Mouse (Mus musculus): ENCODE data around the gene Klrb1f. TPM values are rescaled to one million over a fixed set of nuclear protein-coding genes. Genes with fewer than 3 reads are reported as not detected.

Klrb1f gene
- polyA plus RNA-seq, 1 experiment from 2014 or later, result 0.70 TPM

GRCm38 (mm10) chr6:129036890-129037463 is 8.7 kb upstream of the Klrb1f start:
- H3K9me3 ChIP-seq (ENCODE audit: control insufficient read depth, low read length), result no peaks in the 10 kb centered on the region
- DNase-seq (ENCODE audit: low spot score) (no peak), ATAC-seq (ENCODE audit: insufficient read depth, low FRiP score, low TSS enrichment) (no peak)
- no peak overlapping the region for H3K27ac ChIP-seq (ENCODE audit: low read depth, low read length)
- H3K9ac ChIP-seq (ENCODE audit: low read length), result no peak overlapping the region
- H3K4me2 ChIP-seq (ENCODE audit: low read depth), result no peak overlapping the region
- no peaks in the 10 kb centered on the region for H3K27me3 ChIP-seq (ENCODE audit: control insufficient read depth, insufficient read depth, low read length)
- H3K4me3 ChIP-seq (ENCODE audit: low read depth, low read length), result no peak overlapping the region
- no peaks in the 10 kb centered on the region for H3K36me3 ChIP-seq (ENCODE audit: control insufficient read depth, insufficient read depth, low read length)
- no peaks in the 10 kb centered on the region for H3K4me1 ChIP-seq (ENCODE audit: control insufficient read depth, insufficient read depth, low read length)
- WGBS, result 85% methylated on average over 2 of the region's 2 CpGs

GRCm38 (mm10) chr6:129041470-129041869 is 4.2 kb upstream of the Klrb1f start:
- Histone ChIP-seq H3K9ac (ENCODE audit: low read length) (no peak overlapping the region), H3K4me2 (ENCODE audit: low read depth) (no peak overlapping the region), H3K36me3 (ENCODE audit: control insufficient read depth, insufficient read depth, low read length) (no peaks in the 10 kb centered on the region), H3K27me3 (ENCODE audit: control insufficient read depth, insufficient read depth, low read length) (no peaks in the 10 kb centered on the region), H3K27ac (ENCODE audit: low read depth, low read length) (no peak overlapping the region), H3K4me1 (ENCODE audit: control insufficient read depth, insufficient read depth, low read length) (no peaks in the 10 kb centered on the region), H3K9me3 (ENCODE audit: control insufficient read depth, low read length) (no peaks in the 10 kb centered on the region), H3K4me3 (ENCODE audit: low read depth, low read length) (no peak overlapping the region)
- no peak for ATAC-seq (ENCODE audit: insufficient read depth, low FRiP score, low TSS enrichment)
- 94% methylated on average over 2 of the region's 2 CpGs for whole genome bisulfite sequencing
- DNase-seq (ENCODE audit: low spot score), result no peak

- ATAC-seq (ENCODE audit: insufficient read depth, low FRiP score, low TSS enrichment), result no peak
- H3K4me1 ChIP-seq (ENCODE audit: control insufficient read depth, insufficient read depth, low read length), result no peaks in the 10 kb centered on the region
- no peaks in the 10 kb centered on the region for H3K36me3 ChIP-seq (ENCODE audit: control insufficient read depth, insufficient read depth, low read length)
- no peak overlapping the region for H3K27ac ChIP-seq (ENCODE audit: low read depth, low read length)
- no peaks in the 10 kb centered on the region for H3K9me3 ChIP-seq (ENCODE audit: control insufficient read depth, low read length)
- no peak overlapping the region for H3K4me2 ChIP-seq (ENCODE audit: low read depth)
- no peaks in the 10 kb centered on the region for H3K27me3 ChIP-seq (ENCODE audit: control insufficient read depth, insufficient read depth, low read length)
- DNase-seq (ENCODE audit: low spot score), result no peak
- no peak overlapping the region for H3K4me3 ChIP-seq (ENCODE audit: low read depth, low read length)
- H3K9ac ChIP-seq (ENCODE audit: low read length), result no peak overlapping the region
Observed at GRCm38 (mm10) chr6:129042470-129042869, 3.2 kb upstream of the Klrb1f start.

- H3K4me3 ChIP-seq (ENCODE audit: low read depth, low read length), result no peak overlapping the region
- no peaks in the 10 kb centered on the region for H3K27me3 ChIP-seq (ENCODE audit: control insufficient read depth, insufficient read depth, low read length)
- H3K9ac ChIP-seq (ENCODE audit: low read length), result no peak overlapping the region
- H3K4me1 ChIP-seq (ENCODE audit: control insufficient read depth, insufficient read depth, low read length), result no peaks in the 10 kb centered on the region; the same call in 1 of the 2 replicates
- 38% methylated on average over 4 of the region's 4 CpGs for WGBS
- no peak for DNase-seq (ENCODE audit: low spot score)
- ATAC-seq (ENCODE audit: insufficient read depth, low FRiP score, low TSS enrichment), result no peak
- H3K4me2 ChIP-seq (ENCODE audit: low read depth), result no peak overlapping the region
- H3K9me3 ChIP-seq (ENCODE audit: control insufficient read depth, low read length), result no peaks in the 10 kb centered on the region
- H3K36me3 ChIP-seq (ENCODE audit: control insufficient read depth, insufficient read depth, low read length), result no peaks in the 10 kb centered on the region
- H3K27ac ChIP-seq (ENCODE audit: low read depth, low read length), result no peak overlapping the region
Observed at GRCm38 (mm10) chr6:129048381-129048780, 2.7 kb downstream of the Klrb1f start.

- DNase-seq (ENCODE audit: low spot score) (peak; percentile 80), ATAC-seq (ENCODE audit: insufficient read depth, low FRiP score, low TSS enrichment) (peak; percentile 91)
- H3K4me1 ChIP-seq (ENCODE audit: control insufficient read depth, insufficient read depth, low read length), result no peaks in the 10 kb centered on the region; the same call in 1 of the 2 replicates
- no peaks in the 10 kb centered on the region for H3K36me3 ChIP-seq (ENCODE audit: control insufficient read depth, insufficient read depth, low read length)
- no peaks in the 10 kb centered on the region for H3K9me3 ChIP-seq (ENCODE audit: control insufficient read depth, low read length)
- H3K4me2 ChIP-seq (ENCODE audit: low read depth), result peak overlapping the region; percentile 49
- H3K27me3 ChIP-seq (ENCODE audit: control insufficient read depth, insufficient read depth, low read length), result no peaks in the 10 kb centered on the region
- no peak overlapping the region for H3K27ac ChIP-seq (ENCODE audit: low read depth, low read length)
- H3K9ac ChIP-seq (ENCODE audit: low read length), result peak overlapping the region; percentile 48
- WGBS, result 0% methylated on average over 13 of the region's 13 CpGs
- H3K4me3 ChIP-seq (ENCODE audit: low read depth, low read length), result peak overlapping the region; percentile 34
Observed at GRCm38 (mm10) chr6:129048857-129049473, 3.3 kb downstream of the Klrb1f start.

GRCm38 (mm10) chr6:129049596-129050251 is 4.0 kb downstream of the Klrb1f start:
- no peak overlapping the region for H3K27ac ChIP-seq (ENCODE audit: low read depth, low read length)
- WGBS, result 5% methylated on average over 8 of the region's 8 CpGs
- DNase-seq (ENCODE audit: low spot score), result peak; percentile 42
- H3K9ac ChIP-seq (ENCODE audit: low read length), result no peak overlapping the region; the same call in 1 of the 2 replicates
- H3K27me3 ChIP-seq (ENCODE audit: control insufficient read depth, insufficient read depth, low read length), result no peaks in the 10 kb centered on the region
- peak overlapping the region; percentile 40 for H3K4me2 ChIP-seq (ENCODE audit: low read depth)
- H3K4me1 ChIP-seq (ENCODE audit: control insufficient read depth, insufficient read depth, low read length), result no peaks in the 10 kb centered on the region; the same call in 1 of the 2 replicates
- no peaks in the 10 kb centered on the region for H3K9me3 ChIP-seq (ENCODE audit: control insufficient read depth, low read length)
- 0 out of 2 replicates have a peak overlapping the region, but pooled peaks have one; percentile 13 for H3K4me3 ChIP-seq (ENCODE audit: low read depth, low read length)
- no peaks in the 10 kb centered on the region for H3K36me3 ChIP-seq (ENCODE audit: control insufficient read depth, insufficient read depth, low read length)
- no peak for ATAC-seq (ENCODE audit: insufficient read depth, low FRiP score, low TSS enrichment)

- WGBS, result 88% methylated on average over 3 of the region's 3 CpGs
- Histone ChIP-seq H3K4me2 (ENCODE audit: low read depth) (no peak overlapping the region), H3K9ac (ENCODE audit: low read length) (no peak overlapping the region), H3K4me1 (ENCODE audit: control insufficient read depth, insufficient read depth, low read length) (no peaks in the 10 kb centered on the region; the same call in 1 of the 2 replicates), H3K9me3 (ENCODE audit: control insufficient read depth, low read length) (no peaks in the 10 kb centered on the region), H3K27ac (ENCODE audit: low read depth, low read length) (no peak overlapping the region), H3K27me3 (ENCODE audit: control insufficient read depth, insufficient read depth, low read length) (no peaks in the 10 kb centered on the region), H3K4me3 (ENCODE audit: low read depth, low read length) (no peak overlapping the region), H3K36me3 (ENCODE audit: control insufficient read depth, insufficient read depth, low read length) (no peaks in the 10 kb centered on the region)
- DNase-seq (ENCODE audit: low spot score), result no peak
- no peak for ATAC-seq (ENCODE audit: insufficient read depth, low FRiP score, low TSS enrichment)
Observed at GRCm38 (mm10) chr6:129051086-129051485, 5.4 kb downstream of the Klrb1f start.

- H3K4me3 ChIP-seq (ENCODE audit: low read depth, low read length), result no peak overlapping the region
- H3K9ac ChIP-seq (ENCODE audit: low read length), result no peak overlapping the region
- no peak for DNase-seq (ENCODE audit: low spot score)
- no peaks in the 10 kb centered on the region for H3K36me3 ChIP-seq (ENCODE audit: control insufficient read depth, insufficient read depth, low read length)
- no peaks in the 10 kb centered on the region; the same call in 1 of the 2 replicates for H3K4me1 ChIP-seq (ENCODE audit: control insufficient read depth, insufficient read depth, low read length)
- H3K4me2 ChIP-seq (ENCODE audit: low read depth), result no peak overlapping the region
- no peak overlapping the region for H3K27ac ChIP-seq (ENCODE audit: low read depth, low read length)
- H3K27me3 ChIP-seq (ENCODE audit: control insufficient read depth, insufficient read depth, low read length), result no peaks in the 10 kb centered on the region
- H3K9me3 ChIP-seq (ENCODE audit: control insufficient read depth, low read length), result no peaks in the 10 kb centered on the region
- ATAC-seq (ENCODE audit: insufficient read depth, low FRiP score, low TSS enrichment), result no peak
- 87% methylated on average over 5 of the region's 5 CpGs for WGBS
Observed at GRCm38 (mm10) chr6:129051731-129052130, 6.0 kb downstream of the Klrb1f start.

- no peak overlapping the region for H3K9ac ChIP-seq (ENCODE audit: low read length)
- H3K27me3 ChIP-seq (ENCODE audit: control insufficient read depth, insufficient read depth, low read length), result no peaks in the 10 kb centered on the region
- no peaks in the 10 kb centered on the region for H3K36me3 ChIP-seq (ENCODE audit: control insufficient read depth, insufficient read depth, low read length)
- no peaks in the 10 kb centered on the region for H3K9me3 ChIP-seq (ENCODE audit: control insufficient read depth, low read length)
- ATAC-seq (ENCODE audit: insufficient read depth, low FRiP score, low TSS enrichment), result no peak
- DNase-seq (ENCODE audit: low spot score), result no peak
- no peak overlapping the region for H3K4me2 ChIP-seq (ENCODE audit: low read depth)
- H3K4me1 ChIP-seq (ENCODE audit: control insufficient read depth, insufficient read depth, low read length), result no peaks in the 10 kb centered on the region
- H3K27ac ChIP-seq (ENCODE audit: low read depth, low read length), result no peak overlapping the region
- WGBS, result 88% methylated on average over 3 of the region's 3 CpGs
- H3K4me3 ChIP-seq (ENCODE audit: low read depth, low read length), result no peak overlapping the region
Observed at GRCm38 (mm10) chr6:129056237-129056636, 10.5 kb downstream of the Klrb1f start.

Measured in neural tube, embryonic 11.5 days (tissue).